In the genomic region with DNA sequence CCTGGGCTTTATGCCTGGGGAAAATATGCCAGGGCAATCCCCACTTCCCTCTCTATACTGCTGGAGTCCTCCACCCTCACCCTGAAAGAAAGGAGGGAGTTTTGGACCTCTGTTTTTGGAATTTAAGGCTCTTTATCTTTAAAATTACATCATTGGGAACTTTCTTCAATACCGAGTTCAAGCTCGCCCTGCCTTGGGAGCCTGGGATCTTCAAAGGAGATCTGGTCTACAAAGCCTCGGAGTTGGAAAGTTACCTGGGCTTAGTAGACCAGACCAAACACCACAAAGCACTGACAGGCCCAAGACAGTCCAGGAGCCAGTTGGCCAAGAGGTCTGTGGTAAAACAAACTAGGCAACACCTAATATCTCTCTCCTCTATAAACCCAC, we compare ENCODE assay signal across 35 mouse cellular contexts. TPM values are rescaled to one million over a fixed set of nuclear protein-coding genes. Genes with fewer than 3 reads are reported as not detected.
DNase-seq lines count a peak whose midpoint lies in the region; ATAC-seq and TF ChIP-seq lines count a peak whose summit lies in the region.
"Had no signal": no experiment of that assay in that cellular context is flagged by ENCODE, and none has a peak within 500 bp of the region (broad histone marks: within the 10 kb centered on the region; RNA-seq: fewer than 3 reads in every experiment).

No protein-coding gene starts in this region.

- WGBS in stomach, embryonic 15.5 days: 43% methylated on average over 3 of the region's 3 CpGs
- 52% methylated on average over 3 of the region's 3 CpGs for WGBS in stomach, postnatal 0 days
- 33% methylated on average over 3 of the region's 3 CpGs for WGBS in intestine, postnatal 0 days
- WGBS in hindbrain, embryonic 11.5 days: 8% methylated on average over 3 of the region's 3 CpGs

- no peak for TF ChIP-seq CTCF in stomach, postnatal 0 days (IDR thresholded peaks at IDR 0.05; ENCODE audit: low read depth)
- TF ChIP-seq CTCF in intestine, postnatal 0 days (IDR thresholded peaks at IDR 0.05; ENCODE audit: low read depth): no peak

- peak overlapping the region; percentile 27 for H3K4me2 ChIP-seq in stomach, embryonic 15.5 days
- H3K4me2 ChIP-seq in stomach, postnatal 0 days (replicated peaks; ENCODE audit: low read depth): no peak overlapping the region
- peak overlapping the region; percentile 85 for H3K4me2 ChIP-seq in intestine, postnatal 0 days (replicated peaks; ENCODE audit: low read depth)
- no peak overlapping the region for H3K4me2 ChIP-seq in hindbrain, embryonic 11.5 days (replicated peaks; ENCODE audit: low read depth, low read length)
- H3K4me2 ChIP-seq: forebrain, embryonic 13.5 days; hindbrain, embryonic 14.5 days; lung, embryonic 15.5 days; midbrain, embryonic 12.5 days; neural tube, embryonic 12.5 days had no signal

- intact Hi-C loops in heart, postnatal 10 days (cut with DNase I): no loop called here

- no peak for TF ChIP-seq EP300 in stomach, postnatal 0 days (optimal IDR thresholded peaks at IDR 0.05)

- H3K9me3 ChIP-seq in stomach, embryonic 15.5 days: no peaks in the 10 kb centered on the region
- no peaks in the 10 kb centered on the region for H3K9me3 ChIP-seq in stomach, postnatal 0 days (ENCODE audit: control insufficient read depth, low read length)
- no peaks in the 10 kb centered on the region for H3K9me3 ChIP-seq in intestine, postnatal 0 days (ENCODE audit: control insufficient read depth)
- H3K9me3 ChIP-seq in hindbrain, embryonic 11.5 days (ENCODE audit: control insufficient read depth, low read length): no peaks in the 10 kb centered on the region
- H3K9me3 ChIP-seq: heart, embryonic 10.5 days; heart, embryonic 15.5 days; liver, embryonic 13.5 days; lung, embryonic 15.5 days; neural tube, embryonic 12.5 days had no signal

- ATAC-seq in stomach, embryonic 15.5 days (ENCODE audit: insufficient read depth, low FRiP score, low read depth): no peak
- no peak for ATAC-seq in stomach, postnatal 0 days (ENCODE audit: low FRiP score, low TSS enrichment)
- no peak for ATAC-seq in intestine, postnatal 0 days
- no peak for ATAC-seq in hindbrain, embryonic 11.5 days (ENCODE audit: low FRiP score)
- ATAC-seq: forebrain, embryonic 13.5 days had no signal

- H3K27ac ChIP-seq in stomach, embryonic 15.5 days: no peak overlapping the region
- H3K27ac ChIP-seq in stomach, postnatal 0 days (replicated peaks): no peak overlapping the region
- no peak overlapping the region for H3K27ac ChIP-seq in intestine, postnatal 0 days (ENCODE audit: low read depth, low read length)
- no peak overlapping the region for H3K27ac ChIP-seq in hindbrain, embryonic 11.5 days (ENCODE audit: low read depth, low read length)
- H3K27ac ChIP-seq: forebrain, embryonic 13.5 days; heart, embryonic 10.5 days; heart, embryonic 15.5 days; hindbrain, embryonic 14.5 days; left cerebral cortex, adult 2 months; liver, embryonic 13.5 days; lung, embryonic 15.5 days; midbrain, embryonic 12.5 days; neural tube, embryonic 12.5 days had no signal

- H3K9ac ChIP-seq in stomach, embryonic 15.5 days: no peak overlapping the region
- no peak overlapping the region for H3K9ac ChIP-seq in stomach, postnatal 0 days (ENCODE audit: low read length)
- H3K9ac ChIP-seq in intestine, postnatal 0 days (ENCODE audit: low read depth, low read length): no peak overlapping the region
- no peak overlapping the region for H3K9ac ChIP-seq in hindbrain, embryonic 11.5 days (ENCODE audit: low read depth, low read length)
- H3K9ac ChIP-seq: forebrain, embryonic 13.5 days; heart, embryonic 15.5 days; hindbrain, embryonic 14.5 days; liver, embryonic 13.5 days; lung, embryonic 15.5 days; midbrain, embryonic 12.5 days; neural tube, embryonic 12.5 days had no signal

- H3K4me1 ChIP-seq in stomach, embryonic 15.5 days: peaks cover 13% of the 10 kb centered on the region
- H3K4me1 ChIP-seq in stomach, postnatal 0 days (replicated peaks; ENCODE audit: control insufficient read depth, insufficient read depth): no peaks in the 10 kb centered on the region
- peaks cover 3% of the 10 kb centered on the region for H3K4me1 ChIP-seq in intestine, postnatal 0 days (replicated peaks; ENCODE audit: control insufficient read depth, insufficient read depth, low read length)
- H3K4me1 ChIP-seq in hindbrain, embryonic 11.5 days (replicated peaks; ENCODE audit: control insufficient read depth, insufficient read depth, low read length): peaks cover 5% of the 10 kb centered on the region

- H3K27me3 ChIP-seq in stomach, embryonic 15.5 days (replicated peaks): peaks cover 48% of the 10 kb centered on the region
- H3K27me3 ChIP-seq in stomach, postnatal 0 days (ENCODE audit: control insufficient read depth, insufficient read depth, low read length): peaks cover 18% of the 10 kb centered on the region
- 0 out of 2 replicates have a peak, but pooled peaks cover 21% of the 10 kb centered on the region for H3K27me3 ChIP-seq in intestine, postnatal 0 days (replicated peaks; ENCODE audit: control insufficient read depth, insufficient read depth, low read length)
- H3K27me3 ChIP-seq in hindbrain, embryonic 11.5 days (ENCODE audit: control insufficient read depth, insufficient read depth, low read length): peaks cover 69% of the 10 kb centered on the region
- H3K27me3 ChIP-seq: CH12.LX had no signal

- peak; percentile 46 for DNase-seq in heart, adult 11 months
- no peak for DNase-seq in heart, postnatal 10 days
- no peak for DNase-seq in stomach, postnatal 0 days (ENCODE audit: low spot score)
- DNase-seq in yolk sac, embryonic 10.5 days (ENCODE audit: low spot score): no peak
- no peak for DNase-seq in cerebellum, adult 11-12 months
- DNase-seq in hindbrain, embryonic 11.5 days (ENCODE audit: low spot score): no peak
- DNase-seq: adrenal gland, adult 2 months; adrenal gland, postnatal 36 days; cerebellum, adult 2 months; cerebellum, postnatal 25 days; gastrocnemius, postnatal 10 days; heart, postnatal 36 days; kidney, adult 11 months; kidney, postnatal 25 days; liver, embryonic 13.5 days; right cerebral cortex, adult 18-20 months; right cerebral cortex, postnatal 4 days; thymus, postnatal 4 days had no signal

- no peaks in the 10 kb centered on the region for H3K36me3 ChIP-seq in stomach, embryonic 15.5 days
- no peaks in the 10 kb centered on the region for H3K36me3 ChIP-seq in stomach, postnatal 0 days (ENCODE audit: control insufficient read depth, insufficient read depth, low read length)
- H3K36me3 ChIP-seq in intestine, postnatal 0 days (ENCODE audit: control insufficient read depth, insufficient read depth): no peaks in the 10 kb centered on the region
- no peaks in the 10 kb centered on the region for H3K36me3 ChIP-seq in hindbrain, embryonic 11.5 days (ENCODE audit: control insufficient read depth, insufficient read depth, low read length)
- H3K36me3 ChIP-seq: heart, embryonic 10.5 days; heart, embryonic 15.5 days; liver, embryonic 13.5 days; lung, embryonic 15.5 days; midbrain, embryonic 12.5 days; neural tube, embryonic 12.5 days had no signal

- H3K4me3 ChIP-seq in stomach, embryonic 15.5 days (replicated peaks): no peak overlapping the region
- H3K4me3 ChIP-seq in stomach, postnatal 0 days (ENCODE audit: low read depth, low read length): no peak overlapping the region
- H3K4me3 ChIP-seq in intestine, postnatal 0 days (ENCODE audit: low read depth, low read length): no peak overlapping the region
- no peak overlapping the region for H3K4me3 ChIP-seq in hindbrain, embryonic 11.5 days (ENCODE audit: low read depth, low read length)
- H3K4me3 ChIP-seq: forebrain, embryonic 13.5 days; heart, embryonic 15.5 days; left cerebral cortex, adult 2 months; lung, embryonic 15.5 days; midbrain, embryonic 12.5 days; myocyte; neural tube, embryonic 12.5 days had no signal

RNA-seq across cellular contexts. Expression of gene Nr5a2, which starts 6.1 kb away (rescaled TPM):
- total RNA-seq in heart, postnatal 10 days (2021): 1 to 10 TPM; 3.3 to 4.4 TPM
- 6.3 and 8.1 TPM in 2 replicates for polyA plus RNA-seq in stomach, embryonic 15.5 days (2015; fragmentation: Nextera tagmentation; extraction: Ambion mirVana)
- polyA plus RNA-seq in stomach, postnatal 0 days (2015; fragmentation: Nextera tagmentation; extraction: Ambion mirVana): 0.48 and 0.51 TPM in 2 replicates
- 3.9 and 4.9 TPM in 2 replicates for polyA plus RNA-seq in intestine, postnatal 0 days (2015; fragmentation: Nextera tagmentation; extraction: Ambion mirVana)
- 0.26 and 0.68 TPM in 2 replicates for polyA plus RNA-seq in hindbrain, embryonic 11.5 days (2014; fragmentation: Nextera tagmentation; extraction: Ambion mirVana)
- total RNA-seq: granulocyte monocyte progenitor cell, adult 5-6 weeks; layer of hippocampus, adult 18-20 months; layer of hippocampus, postnatal 10 days; left cerebral cortex, adult 2 months; megakaryocyte progenitor cell, adult 5-6 weeks had no signal
- polyA plus RNA-seq: C2C12, myocyte had no signal

Comparison
In these comparisons a context has a peak if more than half of its experiments do, and no peak if none do; other contexts are left out.
1. H3K4me2 ChIP-seq: peak in stomach, embryonic 15.5 days (single experiment) and intestine, postnatal 0 days (single experiment); none in stomach, postnatal 0 days (single experiment) and hindbrain, embryonic 11.5 days (single experiment).